Mouse (Mus musculus) inflammation-experienced regulatory T-cells, adult 6 months (primary cell): Measurements from ENCODE around the gene Sema6b. TPM values are rescaled to one million over a fixed set of nuclear protein-coding genes. Genes with fewer than 3 reads are reported as not detected.

Source experiments
- ATAC-seq: one replicate; pipeline ENCODE4 v1.8.0; 2017
- polyA plus RNA-seq, 3 experiments: library from polyadenylated mRNA; unstranded; fragments of 100-300 nt; shearing (Covaris generic); gene quantifications; one replicate each; pipeline ENCODE4 v1.2.1; 2017

Gene Sema6b
- polyA plus RNA-seq, result under 1 TPM in 1 of 3 experiments, not detected in 2; 0.13 TPM

- peak; percentile 55 for ATAC-seq
These were observed at the start of gene Sema6b for GRCm38 (mm10) chr17:56139858-56140595. Gene Sema6b, minus strand, starts transcription at chr17:56140343.

GRCm38 (mm10) chr17:56185281-56186141 is 45.4 kb upstream of the Sema6b start:
- no peak for ATAC-seq

GRCm38 (mm10) chr17:56183658-56184103 is 43.5 kb upstream of the Sema6b start, which contains the start of gene Mydgf:
Gene Mydgf, minus strand, starts transcription at chr17:56183920.
- peak; percentile 98 for ATAC-seq

GRCm38 (mm10) chr17:56182975-56183657 is 43.0 kb upstream of the Sema6b start:
- peak; percentile 6 for ATAC-seq

- no peak for ATAC-seq
These were observed 35.3 kb upstream of the Sema6b start for GRCm38 (mm10) chr17:56175416-56175815.

- ATAC-seq, result no peak
These were observed 33.4 kb upstream of the Sema6b start for GRCm38 (mm10) chr17:56173401-56174046.

- no peak for ATAC-seq
These were observed 31.7 kb upstream of the Sema6b start for GRCm38 (mm10) chr17:56171881-56172280.

- ATAC-seq, result no peak
These were observed 31.3 kb upstream of the Sema6b start for GRCm38 (mm10) chr17:56171456-56171855.

GRCm38 (mm10) chr17:56170636-56171035 is 30.5 kb upstream of the Sema6b start:
- no peak for ATAC-seq

GRCm38 (mm10) chr17:56169830-56170229 is 29.7 kb upstream of the Sema6b start:
- ATAC-seq, result peak; percentile 82

- no peak for ATAC-seq
These were observed 25.5 kb upstream of the Sema6b start for GRCm38 (mm10) chr17:56165671-56166070.

GRCm38 (mm10) chr17:56164510-56164909 is 24.4 kb upstream of the Sema6b start:
- ATAC-seq, result no peak

- peak; percentile 82 for ATAC-seq
These were observed 23.5 kb upstream of the Sema6b start for GRCm38 (mm10) chr17:56163523-56164102.

- peak; percentile 90 for ATAC-seq
These were observed 22.2 kb upstream of the Sema6b start, which contains the start of gene Tnfaip8l1 for GRCm38 (mm10) chr17:56162231-56162774. Gene Tnfaip8l1, plus strand, starts transcription at chr17:56162477.

GRCm38 (mm10) chr17:56159729-56160128 is 19.6 kb upstream of the Sema6b start:
- no peak for ATAC-seq

GRCm38 (mm10) chr17:56153643-56154042 is 13.5 kb upstream of the Sema6b start:
- no peak for ATAC-seq

- no peak for ATAC-seq
These were observed 9.8 kb upstream of the Sema6b start for GRCm38 (mm10) chr17:56149897-56150296.

GRCm38 (mm10) chr17:56148790-56149618 is 8.9 kb upstream of the Sema6b start:
- ATAC-seq, result no peak

- no peak for ATAC-seq
These were observed 8.1 kb upstream of the Sema6b start for GRCm38 (mm10) chr17:56148280-56148679.

- no peak for ATAC-seq
These were observed 7.3 kb upstream of the Sema6b start for GRCm38 (mm10) chr17:56147420-56147819.

- no peak for ATAC-seq
These were observed 6.0 kb upstream of the Sema6b start for GRCm38 (mm10) chr17:56146131-56146530.
